In genomic region chr13:24617799-24618130, GRCm38 (mm10) we compare ENCODE assay signal across 17 mouse cellular contexts. TPM values are rescaled to one million over a fixed set of nuclear protein-coding genes. Genes with fewer than 3 reads are reported as not detected.
A peak's percentile ranks its signal among the peaks of the same experiment; 100 is the strongest.
DNase-seq lines count a peak whose midpoint lies in the region; ATAC-seq and TF ChIP-seq lines count a peak whose summit lies in the region.
"Had no signal": no experiment of that assay in that cellular context is flagged by ENCODE, and none has a peak within 500 bp of the region (broad histone marks: within the 10 kb centered on the region; RNA-seq: fewer than 3 reads in every experiment).

No protein-coding gene starts in this region.

- 50% methylated on average over 2 of the region's 2 CpGs for WGBS in kidney, embryonic 15.5 days
- 11% methylated on average over 2 of the region's 2 CpGs for WGBS in spleen, adult 2 months
- 56% methylated on average over 2 of the region's 2 CpGs for WGBS in embryonic facial prominence, embryonic 13.5 days
- 66% methylated on average over 2 of the region's 2 CpGs for WGBS in neural tube, embryonic 15.5 days

- no peak overlapping the region for H3K9ac ChIP-seq in kidney, embryonic 15.5 days
- H3K9ac ChIP-seq in embryonic facial prominence, embryonic 13.5 days, result no peak overlapping the region
- no peak overlapping the region for H3K9ac ChIP-seq in neural tube, embryonic 15.5 days (replicated peaks)
- H3K9ac ChIP-seq: embryonic facial prominence, embryonic 12.5 days had no signal

- no peak overlapping the region for H3K4me3 ChIP-seq in kidney, embryonic 15.5 days (replicated peaks)
- no peak overlapping the region for H3K4me3 ChIP-seq in spleen, adult 2 months (ENCODE audit: extremely low read depth, insufficient read depth, insufficient read length)
- H3K4me3 ChIP-seq in embryonic facial prominence, embryonic 13.5 days, result no peak overlapping the region
- no peak overlapping the region for H3K4me3 ChIP-seq in neural tube, embryonic 15.5 days (replicated peaks)
- H3K4me3 ChIP-seq: embryonic facial prominence, embryonic 12.5 days had no signal

- DNase-seq in kidney, adult 18-20 months, result no peak
- peak in 1 of 2 experiments; percentile 59 for DNase-seq in spleen, adult 2 months (ENCODE audit: low read depth in 1 of 2, low spot score in 2 of 2)
- no peak for DNase-seq in spleen, postnatal 4 days (ENCODE audit: low spot score in 2 of 2)
- DNase-seq in cerebellum, adult 18-20 months, result no peak
- no peak for DNase-seq in ovary, postnatal 36 days (ENCODE audit: low spot score)
- DNase-seq: cerebellum, postnatal 10 days; gastrocnemius, postnatal 25 days; heart, postnatal 4 days; layer of hippocampus, adult 9-11 months; left cerebral cortex, postnatal 4 days; lung, adult 2 months; midbrain, embryonic 14.5 days had no signal

- H3K4me2 ChIP-seq in kidney, embryonic 15.5 days, result no peak overlapping the region
- H3K4me2 ChIP-seq in embryonic facial prominence, embryonic 13.5 days, result no peak overlapping the region
- H3K4me2 ChIP-seq in neural tube, embryonic 15.5 days, result no peak overlapping the region
- H3K4me2 ChIP-seq: embryonic facial prominence, embryonic 12.5 days had no signal

- no peak for TF ChIP-seq POLR2A in spleen, adult 2 months (IDR thresholded peaks at IDR 0.05; ENCODE audit: low read depth, low read length)

- no peaks in the 10 kb centered on the region for H3K36me3 ChIP-seq in kidney, embryonic 15.5 days
- peaks cover 9% of the 10 kb centered on the region; the same call in 1 of the 2 replicates for H3K36me3 ChIP-seq in spleen, adult 2 months (ENCODE audit: control insufficient read depth, insufficient read depth, low read length)
- H3K36me3 ChIP-seq in embryonic facial prominence, embryonic 13.5 days, result no peaks in the 10 kb centered on the region
- no peaks in the 10 kb centered on the region for H3K36me3 ChIP-seq in neural tube, embryonic 15.5 days
- H3K36me3 ChIP-seq: embryonic facial prominence, embryonic 12.5 days had no signal

- no peak for TF ChIP-seq CTCF in spleen, adult 2 months (IDR thresholded peaks at IDR 0.05; ENCODE audit: extremely low read depth, insufficient read depth, insufficient read length, insufficient replicate concordance)

- H3K4me1 ChIP-seq in kidney, embryonic 15.5 days, result peaks cover 38% of the 10 kb centered on the region
- peaks cover 24% of the 10 kb centered on the region; the same call in 1 of the 2 replicates for H3K4me1 ChIP-seq in spleen, adult 2 months (ENCODE audit: control insufficient read depth, insufficient read depth, insufficient read length)
- peaks cover 28% of the 10 kb centered on the region for H3K4me1 ChIP-seq in embryonic facial prominence, embryonic 13.5 days
- H3K4me1 ChIP-seq in neural tube, embryonic 15.5 days, result peaks cover 14% of the 10 kb centered on the region; the same call in 1 of the 2 replicates

- no peak for ATAC-seq in kidney, embryonic 15.5 days (replicated peaks; ENCODE audit: low FRiP score)
- ATAC-seq in embryonic facial prominence, embryonic 13.5 days (ENCODE audit: insufficient number of reproducible peaks, insufficient read depth, low FRiP score, low TSS enrichment, low read depth), result no peak
- ATAC-seq in neural tube, embryonic 15.5 days (ENCODE audit: low FRiP score), result no peak
- ATAC-seq: forebrain, embryonic 14.5 days had no signal

- no peaks in the 10 kb centered on the region for H3K27me3 ChIP-seq in kidney, embryonic 15.5 days
- H3K27me3 ChIP-seq in spleen, adult 2 months (ENCODE audit: control insufficient read depth, insufficient read depth, low read length), result no peaks in the 10 kb centered on the region
- 0 out of 2 replicates have a peak, but pooled peaks cover 4% of the 10 kb centered on the region for H3K27me3 ChIP-seq in embryonic facial prominence, embryonic 13.5 days
- H3K27me3 ChIP-seq in neural tube, embryonic 15.5 days (replicated peaks), result no peaks in the 10 kb centered on the region
- H3K27me3 ChIP-seq: embryonic facial prominence, embryonic 12.5 days had no signal

- peak overlapping the region; percentile 59; the same call in 1 of the 2 replicates for H3K27ac ChIP-seq in kidney, embryonic 15.5 days
- peak overlapping the region; percentile 98; the same call in 1 of the 2 replicates for H3K27ac ChIP-seq in spleen, adult 2 months (ENCODE audit: insufficient read depth, low read length)
- peak overlapping the region; percentile 60; the same call in 1 of the 2 replicates for H3K27ac ChIP-seq in embryonic facial prominence, embryonic 13.5 days
- 0 out of 2 replicates have a peak overlapping the region, but pooled peaks have one; percentile 7 for H3K27ac ChIP-seq in neural tube, embryonic 15.5 days (replicated peaks)
- H3K27ac ChIP-seq: embryonic facial prominence, embryonic 12.5 days had no signal

- H3K9me3 ChIP-seq in kidney, embryonic 15.5 days (replicated peaks), result no peaks in the 10 kb centered on the region
- no peaks in the 10 kb centered on the region for H3K9me3 ChIP-seq in embryonic facial prominence, embryonic 13.5 days
- no peaks in the 10 kb centered on the region for H3K9me3 ChIP-seq in neural tube, embryonic 15.5 days (replicated peaks)
- H3K9me3 ChIP-seq: embryonic facial prominence, embryonic 12.5 days had no signal

RNA-seq across cellular contexts. Expression of gene Ripor2, which starts 35.8 kb away (rescaled TPM):
- 2.7 and 2.8 TPM in 2 replicates for polyA plus RNA-seq in kidney, embryonic 15.5 days (2015; fragmentation: Nextera tagmentation; extraction: Ambion mirVana)
- 46.4 and 54.7 TPM in 2 replicates for polyA plus RNA-seq in spleen, adult 2 months (2012; rRNA removed)
- polyA plus RNA-seq in embryonic facial prominence, embryonic 13.5 days (2015; fragmentation: Nextera tagmentation; extraction: Ambion mirVana), result 5.9 and 7.1 TPM in 2 replicates
- 21.3 and 24.0 TPM in 2 replicates for polyA plus RNA-seq in neural tube, embryonic 15.5 days (2015; fragmentation: Nextera tagmentation; extraction: Ambion mirVana)

Comparison
In these comparisons a context has a peak if more than half of its experiments do, and no peak if none do; other contexts are left out.
1. H3K27ac ChIP-seq: peak in every context shown above with its lines; median percentile 98 in spleen, adult 2 months; 60 in embryonic facial prominence, embryonic 13.5 days; 59 in kidney, embryonic 15.5 days; 7 in neural tube, embryonic 15.5 days.